Mouse (Mus musculus): ENCODE measurements around the gene Snta1. TPM values are rescaled to one million over a fixed set of nuclear protein-coding genes. Genes with fewer than 3 reads are reported as not detected.

Snta1 gene
- polyA plus RNA-seq, 1 experiment from 2014 or later: 2.8 TPM

- ATAC-seq (ENCODE audit: insufficient read depth, low FRiP score, low TSS enrichment) (0 out of 2 replicates have a peak, but pooled peaks have one; percentile 5), DNase-seq (ENCODE audit: low spot score) (no peak)
- 26% methylated on average over 11 of the region's 11 CpGs for WGBS
- H3K27ac ChIP-seq (ENCODE audit: low read depth, low read length): peak overlapping the region; percentile 77
- 0 out of 2 replicates have a peak, but pooled peaks cover 5% of the 10 kb centered on the region for H3K4me1 ChIP-seq (ENCODE audit: control insufficient read depth, insufficient read depth, low read length)
- peak overlapping the region; percentile 24; the same call in 1 of the 2 replicates for H3K4me3 ChIP-seq (ENCODE audit: low read depth, low read length)
- H3K36me3 ChIP-seq (ENCODE audit: control insufficient read depth, insufficient read depth, low read length): no peaks in the 10 kb centered on the region
- H3K27me3 ChIP-seq (ENCODE audit: control insufficient read depth, insufficient read depth, low read length): no peaks in the 10 kb centered on the region; the same call in 1 of the 2 replicates
- peak overlapping the region; percentile 52 for H3K9ac ChIP-seq (ENCODE audit: low read length)
- no peaks in the 10 kb centered on the region for H3K9me3 ChIP-seq (ENCODE audit: control insufficient read depth, low read length)
- peak overlapping the region; percentile 48 for H3K4me2 ChIP-seq (ENCODE audit: low read depth)
Measured at GRCm38 (mm10) chr2:154426905-154427852, 19.3 kb upstream of the Snta1 start.

GRCm38 (mm10) chr2:154426188-154426904, 18.4 kb upstream of the Snta1 start:
- Histone ChIP-seq H3K27ac (ENCODE audit: low read depth, low read length) (peak overlapping the region; percentile 77), H3K9ac (ENCODE audit: low read length) (peak overlapping the region; percentile 52), H3K36me3 (ENCODE audit: control insufficient read depth, insufficient read depth, low read length) (no peaks in the 10 kb centered on the region), H3K4me2 (ENCODE audit: low read depth) (peak overlapping the region; percentile 48), H3K4me1 (ENCODE audit: control insufficient read depth, insufficient read depth, low read length) (peaks cover 7% of the 10 kb centered on the region; the same call in 1 of the 2 replicates), H3K9me3 (ENCODE audit: control insufficient read depth, low read length) (no peaks in the 10 kb centered on the region), H3K4me3 (ENCODE audit: low read depth, low read length) (peak overlapping the region; percentile 24), H3K27me3 (ENCODE audit: control insufficient read depth, insufficient read depth, low read length) (no peaks in the 10 kb centered on the region; the same call in 1 of the 2 replicates)
- DNase-seq (ENCODE audit: low spot score): peak; percentile 80
- ATAC-seq (ENCODE audit: insufficient read depth, low FRiP score, low TSS enrichment): peak; percentile 89
- 1% methylated on average over 24 of the region's 25 CpGs for WGBS

- no peak overlapping the region for H3K4me2 ChIP-seq (ENCODE audit: low read depth)
- no peak for ATAC-seq (ENCODE audit: insufficient read depth, low FRiP score, low TSS enrichment)
- DNase-seq (ENCODE audit: low spot score): no peak
- H3K27ac ChIP-seq (ENCODE audit: low read depth, low read length): peak overlapping the region; percentile 77; the same call in 1 of the 2 replicates
- H3K9ac ChIP-seq (ENCODE audit: low read length): no peak overlapping the region
- H3K27me3 ChIP-seq (ENCODE audit: control insufficient read depth, insufficient read depth, low read length): no peaks in the 10 kb centered on the region; the same call in 1 of the 2 replicates
- no peaks in the 10 kb centered on the region for H3K36me3 ChIP-seq (ENCODE audit: control insufficient read depth, insufficient read depth, low read length)
- 86% methylated on average over 3 of the region's 3 CpGs for WGBS
- H3K4me3 ChIP-seq (ENCODE audit: low read depth, low read length): no peak overlapping the region
- no peaks in the 10 kb centered on the region for H3K9me3 ChIP-seq (ENCODE audit: control insufficient read depth, low read length)
- H3K4me1 ChIP-seq (ENCODE audit: control insufficient read depth, insufficient read depth, low read length): peaks cover 10% of the 10 kb centered on the region
Measured at GRCm38 (mm10) chr2:154425522-154425921, 17.6 kb upstream of the Snta1 start.

- Histone ChIP-seq H3K36me3 (ENCODE audit: control insufficient read depth, insufficient read depth, low read length) (no peaks in the 10 kb centered on the region), H3K4me3 (ENCODE audit: low read depth, low read length) (no peak overlapping the region), H3K27me3 (ENCODE audit: control insufficient read depth, insufficient read depth, low read length) (no peaks in the 10 kb centered on the region; the same call in 1 of the 2 replicates), H3K4me2 (ENCODE audit: low read depth) (no peak overlapping the region), H3K9me3 (ENCODE audit: control insufficient read depth, low read length) (no peaks in the 10 kb centered on the region), H3K9ac (ENCODE audit: low read length) (no peak overlapping the region), H3K27ac (ENCODE audit: low read depth, low read length) (no peak overlapping the region), H3K4me1 (ENCODE audit: control insufficient read depth, insufficient read depth, low read length) (peaks cover 10% of the 10 kb centered on the region)
- ATAC-seq (ENCODE audit: insufficient read depth, low FRiP score, low TSS enrichment): no peak
- DNase-seq (ENCODE audit: low spot score): no peak
- 87% methylated on average over 2 of the region's 2 CpGs for WGBS
Measured at GRCm38 (mm10) chr2:154423548-154423947, 15.6 kb upstream of the Snta1 start.

GRCm38 (mm10) chr2:154422181-154422580, 14.3 kb upstream of the Snta1 start:
- H3K4me3 ChIP-seq (ENCODE audit: low read depth, low read length): no peak overlapping the region
- no peak for ATAC-seq (ENCODE audit: insufficient read depth, low FRiP score, low TSS enrichment)
- no peaks in the 10 kb centered on the region for H3K9me3 ChIP-seq (ENCODE audit: control insufficient read depth, low read length)
- no peak overlapping the region for H3K27ac ChIP-seq (ENCODE audit: low read depth, low read length)
- H3K27me3 ChIP-seq (ENCODE audit: control insufficient read depth, insufficient read depth, low read length): no peaks in the 10 kb centered on the region
- peaks cover 5% of the 10 kb centered on the region for H3K4me1 ChIP-seq (ENCODE audit: control insufficient read depth, insufficient read depth, low read length)
- no peaks in the 10 kb centered on the region for H3K36me3 ChIP-seq (ENCODE audit: control insufficient read depth, insufficient read depth, low read length)
- DNase-seq (ENCODE audit: low spot score): no peak
- no peak overlapping the region for H3K9ac ChIP-seq (ENCODE audit: low read length)
- WGBS: 73% methylated on average over 5 of the region's 5 CpGs
- H3K4me2 ChIP-seq (ENCODE audit: low read depth): no peak overlapping the region

GRCm38 (mm10) chr2:154420942-154421731, 13.2 kb upstream of the Snta1 start:
- 21% methylated on average over 7 of the region's 7 CpGs for WGBS
- peak overlapping the region; percentile 79 for H3K27ac ChIP-seq (ENCODE audit: low read depth, low read length)
- H3K36me3 ChIP-seq (ENCODE audit: control insufficient read depth, insufficient read depth, low read length): no peaks in the 10 kb centered on the region
- no peak overlapping the region for H3K4me2 ChIP-seq (ENCODE audit: low read depth)
- H3K27me3 ChIP-seq (ENCODE audit: control insufficient read depth, insufficient read depth, low read length): no peaks in the 10 kb centered on the region
- H3K9me3 ChIP-seq (ENCODE audit: control insufficient read depth, low read length): no peaks in the 10 kb centered on the region
- ATAC-seq (ENCODE audit: insufficient read depth, low FRiP score, low TSS enrichment) (peak; percentile 90), DNase-seq (ENCODE audit: low spot score) (peak; percentile 74)
- H3K9ac ChIP-seq (ENCODE audit: low read length): peak overlapping the region; percentile 3; the same call in 1 of the 2 replicates
- no peak overlapping the region for H3K4me3 ChIP-seq (ENCODE audit: low read depth, low read length)
- peaks cover 5% of the 10 kb centered on the region for H3K4me1 ChIP-seq (ENCODE audit: control insufficient read depth, insufficient read depth, low read length)

- Histone ChIP-seq H3K9ac (ENCODE audit: low read length) (no peak overlapping the region), H3K27me3 (ENCODE audit: control insufficient read depth, insufficient read depth, low read length) (no peaks in the 10 kb centered on the region), H3K4me2 (ENCODE audit: low read depth) (no peak overlapping the region), H3K4me1 (ENCODE audit: control insufficient read depth, insufficient read depth, low read length) (peaks cover 5% of the 10 kb centered on the region), H3K36me3 (ENCODE audit: control insufficient read depth, insufficient read depth, low read length) (no peaks in the 10 kb centered on the region), H3K9me3 (ENCODE audit: control insufficient read depth, low read length) (no peaks in the 10 kb centered on the region), H3K27ac (ENCODE audit: low read depth, low read length) (no peak overlapping the region), H3K4me3 (ENCODE audit: low read depth, low read length) (no peak overlapping the region)
- no peak for DNase-seq (ENCODE audit: low spot score)
- 85% methylated on average over 9 of the region's 9 CpGs for WGBS
- ATAC-seq (ENCODE audit: insufficient read depth, low FRiP score, low TSS enrichment): no peak
Measured at GRCm38 (mm10) chr2:154419631-154420515, 12.0 kb upstream of the Snta1 start.
